Mouse (Mus musculus): ENCODE results near the gene Ston2. TPM values are rescaled to one million over a fixed set of nuclear protein-coding genes. Genes with fewer than 3 reads are reported as not detected.
A peak's percentile ranks its signal among the peaks of the same experiment; 100 is the strongest.
"Not testable (repeated sequence)": the region's sequence is repeated elsewhere in the genome, so short reads cannot be mapped to it uniquely, and the experiment has no call there.

The Ston2 gene
- total and polyA plus RNA-seq, 2 experiments from 2014 or later = 7.7 to 8.8 TPM

DNA sequence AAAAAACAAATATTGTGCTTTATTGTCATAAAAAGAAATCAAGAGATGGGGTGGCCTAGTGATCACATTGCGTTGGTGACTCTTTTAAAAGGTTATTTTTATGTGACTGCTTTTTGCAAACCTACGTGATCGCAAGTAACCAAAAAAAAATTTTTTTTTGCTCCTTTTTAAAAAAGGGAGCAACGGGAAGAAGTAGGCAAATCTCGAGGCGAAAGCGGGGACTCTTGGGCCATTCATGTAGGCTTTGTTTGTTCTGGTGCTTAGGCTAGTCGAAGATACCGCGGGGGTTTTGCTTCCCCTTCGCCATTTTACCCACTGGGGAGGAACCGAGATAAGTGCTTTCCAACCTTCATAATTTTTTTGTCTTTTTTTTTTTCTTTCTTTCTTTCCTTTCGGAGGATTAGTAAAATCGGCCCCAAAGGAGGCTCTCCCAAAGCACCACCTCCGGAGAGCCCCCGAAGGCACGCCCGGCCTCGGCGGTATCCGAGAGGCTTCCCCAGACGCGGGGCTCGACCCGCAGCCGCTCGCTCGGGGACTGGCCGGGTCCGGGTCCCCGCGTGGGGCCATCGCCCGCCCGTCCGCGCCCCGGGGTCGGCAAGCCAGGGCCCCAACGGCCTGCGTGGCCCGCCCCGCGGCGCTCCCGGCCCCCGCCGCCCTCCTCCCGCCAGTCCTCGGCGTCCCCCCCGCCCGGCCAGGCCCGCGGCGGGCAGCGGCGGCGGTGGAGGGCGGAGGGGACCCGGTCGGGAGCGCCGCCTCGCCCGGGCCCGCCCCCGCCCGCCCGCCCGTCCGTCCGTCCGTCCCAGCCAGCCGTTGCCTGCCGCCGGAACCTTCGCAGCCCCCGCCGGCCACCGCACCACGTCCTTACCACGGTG lies 199.3 kb downstream of the Ston2 start:
- Histone ChIP-seq H3K9ac (peak overlapping the region; percentile 100), H3K36me3 (ENCODE audit: insufficient read depth) (0 out of 2 replicates have a peak, but pooled peaks cover 6% of the 10 kb centered on the region), H3K4me2 (ENCODE audit: low read depth) (peak overlapping the region; percentile 54), H3K4me1 (ENCODE audit: insufficient read depth) (peaks cover 16% of the 10 kb centered on the region; the same call in 1 of the 2 replicates), H3K27ac (ENCODE audit: low read depth, low read length) (peak overlapping the region; percentile 100), H3K9me3 (ENCODE audit: low read length) (no peaks in the 10 kb centered on the region), H3K4me3 (ENCODE audit: low read depth, low read length) (peak overlapping the region; percentile 92), H3K27me3 (ENCODE audit: insufficient read depth, low read length) (no peaks in the 10 kb centered on the region)
- DNase-seq = peak; percentile 78
- ATAC-seq = peak; percentile 0; the same call in 1 of the 2 replicates
- no peak for TF ChIP-seq CTCF (IDR thresholded peaks at IDR 0.05; ENCODE audit: low read depth)
- WGBS = under 1% methylated on average over 78 of the region's 83 CpGs

DNA sequence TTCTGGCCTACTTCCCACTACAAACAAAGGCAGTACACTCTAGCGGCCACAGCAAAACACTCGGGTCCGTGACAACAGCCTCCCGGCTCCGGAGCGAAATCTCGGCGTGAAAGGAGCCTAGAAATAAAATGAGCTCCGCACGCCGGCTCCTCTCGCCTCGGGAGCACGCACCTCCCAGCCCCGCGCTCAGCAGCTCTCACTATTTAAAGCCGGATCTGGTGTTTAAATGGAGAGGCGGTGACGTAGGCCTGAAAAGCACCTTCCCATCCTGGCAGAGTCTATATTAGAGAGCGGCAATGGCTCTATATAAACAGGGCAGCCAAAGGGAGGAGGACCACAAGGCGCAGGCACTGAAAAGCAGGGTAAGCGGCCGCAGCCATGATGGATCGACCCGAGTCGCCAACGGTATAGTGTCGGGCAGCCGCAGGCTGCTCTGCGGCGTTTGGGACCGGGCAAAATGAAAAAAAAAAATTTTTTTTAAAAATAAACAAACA lies 200.0 kb downstream of the Ston2 start:
- ATAC-seq (peak; percentile 89), DNase-seq (peak; percentile 96)
- Histone ChIP-seq H3K4me3 (ENCODE audit: low read depth, low read length) (peak overlapping the region; percentile 92), H3K36me3 (ENCODE audit: insufficient read depth) (0 out of 2 replicates have a peak, but pooled peaks cover 6% of the 10 kb centered on the region), H3K27ac (ENCODE audit: low read depth, low read length) (peak overlapping the region; percentile 100), H3K27me3 (ENCODE audit: insufficient read depth, low read length) (no peaks in the 10 kb centered on the region), H3K4me1 (ENCODE audit: insufficient read depth) (peaks cover 20% of the 10 kb centered on the region), H3K9me3 (ENCODE audit: low read length) (no peaks in the 10 kb centered on the region), H3K4me2 (ENCODE audit: low read depth) (peak overlapping the region; percentile 54), H3K9ac (peak overlapping the region; percentile 100)
- under 1% methylated on average over 32 of the region's 32 CpGs for WGBS
- peak; percentile 29; the same call in 1 of the 2 replicates for TF ChIP-seq CTCF (IDR thresholded peaks at IDR 0.05; ENCODE audit: low read depth)

DNA sequence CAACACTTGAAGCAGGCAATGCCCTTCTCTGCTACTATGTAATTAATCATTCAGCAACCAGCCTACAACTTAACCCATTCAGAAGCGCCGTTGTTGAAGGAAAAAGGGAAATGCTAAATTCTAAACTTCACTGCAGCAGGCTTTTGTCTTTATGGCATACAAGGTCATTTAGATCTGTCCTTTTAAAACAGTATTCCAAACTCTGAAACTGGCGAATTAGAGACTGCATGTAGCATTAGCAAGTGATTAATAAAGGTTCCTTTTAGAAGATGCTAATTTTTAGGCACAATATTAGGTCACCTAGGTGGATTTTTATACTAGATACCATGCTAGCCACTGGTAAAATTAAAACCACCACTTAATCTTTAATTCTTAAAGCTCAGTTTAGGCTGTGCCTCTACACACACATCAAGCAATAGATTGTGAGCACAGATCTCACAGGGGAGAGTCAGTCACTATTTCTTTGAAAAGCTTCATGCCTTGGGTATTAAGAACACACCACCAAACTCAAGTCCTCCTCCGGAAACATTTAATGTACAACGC lies 200.6 kb downstream of the Ston2 start:
- Histone ChIP-seq H3K9me3 (ENCODE audit: low read length) (no peaks in the 10 kb centered on the region), H3K9ac (peak overlapping the region; percentile 100), H3K4me1 (ENCODE audit: insufficient read depth) (peaks cover 26% of the 10 kb centered on the region), H3K4me3 (ENCODE audit: low read depth, low read length) (peak overlapping the region; percentile 92), H3K4me2 (ENCODE audit: low read depth) (peak overlapping the region; percentile 54), H3K36me3 (ENCODE audit: insufficient read depth) (0 out of 2 replicates have a peak, but pooled peaks cover 6% of the 10 kb centered on the region), H3K27ac (ENCODE audit: low read depth, low read length) (peak overlapping the region; percentile 100), H3K27me3 (ENCODE audit: insufficient read depth, low read length) (no peaks in the 10 kb centered on the region)
- no peak for TF ChIP-seq CTCF (IDR thresholded peaks at IDR 0.05; ENCODE audit: low read depth)
- DNase-seq (peak; percentile 39), ATAC-seq (no peak)
- 4% methylated on average over 5 of the region's 5 CpGs for WGBS

- no peaks in the 10 kb centered on the region for H3K27me3 ChIP-seq (ENCODE audit: insufficient read depth, low read length)
- no peak for ATAC-seq
- H3K4me2 ChIP-seq (ENCODE audit: low read depth) = peak overlapping the region; percentile 54
- peak overlapping the region; percentile 100 for H3K27ac ChIP-seq (ENCODE audit: low read depth, low read length)
- 40% methylated on average over 3 of the region's 3 CpGs for WGBS
- no peaks in the 10 kb centered on the region for H3K9me3 ChIP-seq (ENCODE audit: low read length)
- DNase-seq = no peak
- 0 out of 2 replicates have a peak, but pooled peaks cover 6% of the 10 kb centered on the region for H3K36me3 ChIP-seq (ENCODE audit: insufficient read depth)
- TF ChIP-seq CTCF (IDR thresholded peaks at IDR 0.05; ENCODE audit: low read depth) = no peak
- peak overlapping the region; percentile 100 for H3K9ac ChIP-seq
- peak overlapping the region; percentile 92 for H3K4me3 ChIP-seq (ENCODE audit: low read depth, low read length)
- peaks cover 26% of the 10 kb centered on the region for H3K4me1 ChIP-seq (ENCODE audit: insufficient read depth)
Observed at GRCm38 (mm10) chr12:91587077-91587476, 201.1 kb downstream of the Ston2 start.

DNA sequence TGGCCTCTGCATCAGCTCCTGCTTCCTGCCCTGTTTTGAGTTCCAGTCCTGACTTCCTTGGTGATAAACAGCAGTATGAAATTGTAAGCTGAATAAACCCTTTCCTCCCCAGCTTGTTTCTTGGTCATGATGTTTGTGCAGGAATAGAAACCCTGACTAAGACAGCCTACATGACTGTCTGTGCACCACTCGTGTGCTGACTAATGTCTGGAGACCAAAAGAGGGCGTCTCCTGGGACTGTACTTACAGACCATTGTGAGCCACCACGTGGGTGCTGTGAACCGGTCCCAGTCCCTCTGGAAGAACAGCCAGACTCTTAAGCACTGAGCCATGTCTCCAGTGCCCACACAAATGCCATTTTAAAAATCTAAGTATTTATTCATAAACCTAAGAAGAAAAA lies 202.4 kb downstream of the Ston2 start:
- 95% methylated on average over 4 of the region's 4 CpGs for WGBS
- H3K4me1 ChIP-seq (ENCODE audit: insufficient read depth) = peaks cover 22% of the 10 kb centered on the region
- H3K36me3 ChIP-seq (ENCODE audit: insufficient read depth); DNase-seq; H3K9ac ChIP-seq; ATAC-seq; H3K9me3 ChIP-seq (ENCODE audit: low read length); H3K4me2 ChIP-seq (ENCODE audit: low read depth); H3K27ac ChIP-seq (ENCODE audit: low read depth, low read length); H3K27me3 ChIP-seq (ENCODE audit: insufficient read depth, low read length); H3K4me3 ChIP-seq (ENCODE audit: low read depth, low read length): not testable (repeated sequence)

DNA sequence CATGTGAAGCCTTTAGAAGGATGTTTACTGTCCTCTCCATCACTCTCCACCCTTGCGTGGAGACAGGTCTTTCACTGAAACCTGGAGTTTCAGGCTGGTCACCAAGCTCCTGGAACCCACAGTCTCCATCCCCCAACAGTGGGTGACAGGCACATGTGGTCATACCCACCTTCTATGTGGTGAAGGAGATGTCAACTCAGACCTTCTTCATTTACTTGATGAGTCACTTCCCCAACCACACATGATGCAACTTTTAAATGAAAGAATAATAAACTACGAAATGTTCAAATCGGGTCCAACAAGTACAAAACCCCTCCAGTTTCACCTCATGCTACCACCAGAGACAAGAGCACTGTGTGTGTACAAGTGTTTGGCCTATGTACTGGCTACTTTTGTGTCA lies 203.0 kb downstream of the Ston2 start:
- no peak for DNase-seq
- WGBS = 93% methylated on average over 3 of the region's 3 CpGs
- H3K4me3 ChIP-seq (ENCODE audit: low read depth, low read length) = no peak overlapping the region
- H3K4me2 ChIP-seq (ENCODE audit: low read depth) = no peak overlapping the region
- H3K9ac ChIP-seq = no peak overlapping the region
- no peaks in the 10 kb centered on the region for H3K27me3 ChIP-seq (ENCODE audit: insufficient read depth, low read length)
- ATAC-seq = no peak
- no peak overlapping the region for H3K27ac ChIP-seq (ENCODE audit: low read depth, low read length)
- peaks cover 19% of the 10 kb centered on the region for H3K4me1 ChIP-seq (ENCODE audit: insufficient read depth)
- no peaks in the 10 kb centered on the region for H3K9me3 ChIP-seq (ENCODE audit: low read length)
- no peak for TF ChIP-seq CTCF (IDR thresholded peaks at IDR 0.05; ENCODE audit: low read depth)
- H3K36me3 ChIP-seq (ENCODE audit: insufficient read depth) = peaks cover 6% of the 10 kb centered on the region; the same call in 1 of the 2 replicates

- H3K9ac ChIP-seq = peak overlapping the region; percentile 43; the same call in 1 of the 2 replicates
- no peak for TF ChIP-seq CTCF (IDR thresholded peaks at IDR 0.05; ENCODE audit: low read depth)
Observed at GRCm38 (mm10) chr12:91583409-91583808, 204.8 kb downstream of the Ston2 start.

More at GRCm38 (mm10) chr12:91583409-91583808, 204.8 kb downstream of the Ston2 start:
- no peaks in the 10 kb centered on the region for H3K27me3 ChIP-seq (ENCODE audit: insufficient read depth, low read length)
- H3K27ac ChIP-seq (ENCODE audit: low read depth, low read length) = no peak overlapping the region
- no peaks in the 10 kb centered on the region for H3K9me3 ChIP-seq (ENCODE audit: low read length)
- ATAC-seq = no peak
- H3K4me1 ChIP-seq (ENCODE audit: insufficient read depth) = peaks cover 19% of the 10 kb centered on the region
- no peak overlapping the region; the same call in 1 of the 2 replicates for H3K4me3 ChIP-seq (ENCODE audit: low read depth, low read length)
- 30% methylated on average over 6 of the region's 6 CpGs for WGBS
- H3K4me2 ChIP-seq (ENCODE audit: low read depth) = peak overlapping the region; percentile 33
- no peak for DNase-seq
- peaks cover 10% of the 10 kb centered on the region for H3K36me3 ChIP-seq (ENCODE audit: insufficient read depth)

Small RNAs within 50 kb of the gene (microRNA-seq; reads per million reads assigned to microRNA genes)
- 0 reads per million in 2 experiments for gene Gm22015

Other genes with a start within 250 kb of the Ston2 start
- gene Gtf2a1, start 197.9 kb downstream of the Ston2 start, total RNA-seq (2014; rRNA removed) = 23.2 and 33.6 TPM in 2 replicates
- 25.2 and 37.3 TPM in 2 replicates for gene Gtf2a1, start 197.9 kb downstream of the Ston2 start, polyA plus RNA-seq (2015; fragmentation: Nextera tagmentation; extraction: Ambion mirVana)
- 65.2 and 73.4 TPM in 2 replicates for gene Sel1l, start 60.8 kb upstream of the Ston2 start, total RNA-seq (2014; rRNA removed)
- gene Sel1l, start 60.8 kb upstream of the Ston2 start, polyA plus RNA-seq (2015; fragmentation: Nextera tagmentation; extraction: Ambion mirVana) = 59.4 and 95.9 TPM in 2 replicates